Mouse (Mus musculus) C2C12 (cell line): Measurements from ENCODE around the gene Noto. TPM values are rescaled to one million over a fixed set of nuclear protein-coding genes. Genes with fewer than 3 reads are reported as not detected.
"Not testable (repeated sequence)": the region's sequence is repeated elsewhere in the genome, so short reads cannot be mapped to it uniquely, and the experiment has no call there.

ENCODE experiments used
- H3K27me3 ChIP-seq: one replicate; pipeline ENCODE4 v1.6.1; 2011; ENCODE audit not compliant: control insufficient read depth, insufficient read depth, insufficient read length
- H3K36me3 ChIP-seq: one replicate; pipeline ENCODE4 v1.6.1; 2011; ENCODE audit not compliant: control insufficient read depth, insufficient read depth
- H3K4me3 ChIP-seq: one replicate; pipeline ENCODE4 v1.5.1; 2011; ENCODE audit warnings: mild to moderate bottlenecking, control low read depth; ENCODE audit not compliant: poor library complexity, insufficient read depth, severe bottlenecking
- H3K79me2 ChIP-seq: one replicate; pipeline ENCODE4 v1.6.1; 2011; ENCODE audit not compliant: control insufficient read depth, insufficient read depth
- H3K79me3 ChIP-seq: one replicate; pipeline ENCODE4 v1.6.1; 2011; ENCODE audit warnings: low read depth, control low read depth
- H3ac ChIP-seq: one replicate; pipeline ENCODE3; 2011; ENCODE audit warnings: low read depth; ENCODE audit not compliant: control insufficient read depth, insufficient read length
- CEBPB ChIP-seq: IDR thresholded peaks from one replicate; pipeline ENCODE4 v1.6.1; 2011; ENCODE audit warnings: low read depth, mild to moderate bottlenecking, control low read depth, moderate library complexity
- CTCF ChIP-seq: IDR thresholded peaks from one replicate; pipeline ENCODE4 v1.5.1; 2011; ENCODE audit not compliant: control insufficient read depth, insufficient read depth, insufficient read length
- FOSL1 ChIP-seq: IDR thresholded peaks from one replicate; pipeline ENCODE4 v1.8.0; 2011; ENCODE audit warnings: mild to moderate bottlenecking, low read length; ENCODE audit not compliant: poor library complexity, insufficient read depth, severe bottlenecking
- MAX ChIP-seq: IDR thresholded peaks from one replicate; pipeline ENCODE4 v1.6.1; 2011; ENCODE audit warnings: mild to moderate bottlenecking, control low read depth
- MYOD1 ChIP-seq: IDR thresholded peaks from one replicate; pipeline ENCODE4 v1.6.1; 2011; ENCODE audit warnings: low read depth; ENCODE audit not compliant: control insufficient read depth, insufficient read length
- MYOG ChIP-seq: IDR thresholded peaks from one replicate; pipeline ENCODE4 v1.6.1; 2011; ENCODE audit not compliant: control insufficient read depth, insufficient read length; ENCODE audit errors: extremely low read depth
- USF1 ChIP-seq: IDR thresholded peaks from one replicate; pipeline ENCODE4 v1.6.1; 2011; ENCODE audit warnings: low read depth, mild to moderate bottlenecking, control low read depth, moderate library complexity
- polyA plus RNA-seq: library from polyadenylated mRNA; unstranded; fragments of >200 nt; fragmentation: generic; extraction: Trizol; gene quantifications from one replicate; pipeline ENCODE4 v1.2.1, GENCODE M21; 2012; ENCODE audit warnings: missing spikeins

The Noto gene
- polyA plus RNA-seq, 1 experiment: not detected

GRCm38 (mm10) chr6:85445286-85445685, 21.6 kb downstream of the Noto start:
- Histone ChIP-seq H3K36me3 (peaks cover 54% of the 10 kb centered on the region), H3K4me3 (no peak overlapping the region), H3K79me3 (peaks cover 2% of the 10 kb centered on the region), H3ac (no peak overlapping the region), H3K79me2 (no peaks in the 10 kb centered on the region), H3K27me3 (no peaks in the 10 kb centered on the region)
- TF ChIP-seq CTCF (no peak), MAX (no peak), CEBPB (no peak), FOSL1 (no peak), MYOD1 (no peak), MYOG (no peak), USF1 (no peak)

GRCm38 (mm10) chr6:85447351-85447750, 23.7 kb downstream of the Noto start:
- Histone ChIP-seq H3ac (no peak overlapping the region), H3K4me3 (no peak overlapping the region), H3K27me3 (no peaks in the 10 kb centered on the region), H3K79me3 (peaks cover 7% of the 10 kb centered on the region), H3K36me3 (peaks cover 37% of the 10 kb centered on the region), H3K79me2 (peaks cover 6% of the 10 kb centered on the region)
- TF ChIP-seq USF1 (no peak), CEBPB (no peak)

GRCm38 (mm10) chr6:85450140-85450539, 26.5 kb downstream of the Noto start:
- H3K4me3 ChIP-seq: peak overlapping the region; percentile 52
- H3K79me2 ChIP-seq: peaks cover 34% of the 10 kb centered on the region
- H3K27me3 ChIP-seq, H3ac ChIP-seq: not testable (repeated sequence)
- H3K79me3 ChIP-seq: peaks cover 34% of the 10 kb centered on the region
- H3K36me3 ChIP-seq: peaks cover 39% of the 10 kb centered on the region

- Histone ChIP-seq H3ac (peak within 1 kb of the TSS; percentile 87), H3K79me3 (peaks cover 43% of the 10 kb centered on the region), H3K4me3 (peak within 1 kb of the TSS; percentile 82), H3K27me3 (no peaks in the 10 kb centered on the region), H3K79me2 (peaks cover 43% of the 10 kb centered on the region), H3K36me3 (peaks cover 39% of the 10 kb centered on the region)
- peak; percentile 76 for TF ChIP-seq CTCF
- no peak for TF ChIP-seq FOSL1
- no peak for TF ChIP-seq USF1
These were observed 27.3 kb downstream of the Noto start, which contains the start of gene Cct7 for GRCm38 (mm10) chr6:85450697-85451663. TSS of gene Cct7 (plus strand) at chr6:85451514.

GRCm38 (mm10) chr6:85451664-85452410, 28.2 kb downstream of the Noto start, which contains the start of gene Pradc1:
TSS of gene Pradc1 (minus strand) at chr6:85451970.
- Histone ChIP-seq H3ac (peak within 1 kb of the TSS; percentile 87), H3K27me3 (no peaks in the 10 kb centered on the region), H3K79me3 (peaks cover 51% of the 10 kb centered on the region), H3K79me2 (peaks cover 51% of the 10 kb centered on the region), H3K4me3 (peak within 1 kb of the TSS; percentile 82), H3K36me3 (peaks cover 38% of the 10 kb centered on the region)
- TF ChIP-seq MYOD1 (no peak), MAX (peak; percentile 42)

- Histone ChIP-seq H3K36me3 (peaks cover 38% of the 10 kb centered on the region), H3K4me3 (peak overlapping the region; percentile 82), H3K79me2 (peaks cover 56% of the 10 kb centered on the region), H3ac (peak overlapping the region; percentile 61), H3K27me3 (no peaks in the 10 kb centered on the region), H3K79me3 (peaks cover 56% of the 10 kb centered on the region)
- TF ChIP-seq MYOD1: no peak
- no peak for TF ChIP-seq USF1
- TF ChIP-seq MAX: no peak
- no peak for TF ChIP-seq MYOG
- no peak for TF ChIP-seq FOSL1
- TF ChIP-seq CEBPB: no peak
- no peak for TF ChIP-seq CTCF
These were observed 28.7 kb downstream of the Noto start for GRCm38 (mm10) chr6:85452411-85452665.
